In genomic region chr11:115071015-115071551, GRCm38 (mm10) we compare ENCODE assay signal across 11 mouse cellular contexts. TPM values are rescaled to one million over a fixed set of nuclear protein-coding genes. Genes with fewer than 3 reads are reported as not detected.
DNase-seq lines count a peak whose midpoint lies in the region; ATAC-seq lines count a peak whose summit lies in the region.
"Had no signal": no experiment of that assay in that cellular context is flagged by ENCODE, and none has a peak within 500 bp of the region (broad histone marks: within the 10 kb centered on the region; RNA-seq: fewer than 3 reads in every experiment).

No protein-coding gene starts in this region.

- no peak overlapping the region for H3K9ac ChIP-seq in embryonic facial prominence, embryonic 12.5 days
- no peak overlapping the region for H3K9ac ChIP-seq in limb, embryonic 12.5 days (replicated peaks)
- no peak overlapping the region for H3K9ac ChIP-seq in stomach, embryonic 16.5 days (ENCODE audit: low read length)

- H3K27ac ChIP-seq in embryonic facial prominence, embryonic 12.5 days = no peak overlapping the region
- no peak overlapping the region for H3K27ac ChIP-seq in limb, embryonic 12.5 days
- no peak overlapping the region for H3K27ac ChIP-seq in stomach, embryonic 16.5 days (ENCODE audit: low read length)

- DNase-seq in spleen, adult 12 weeks (ENCODE audit: low spot score) = no peak
- no peak for DNase-seq in layer of hippocampus, adult 8-10 months (ENCODE audit: low spot score in 2 of 2)
- no peak for DNase-seq in right cerebral cortex, postnatal 36 days (ENCODE audit: low spot score in 2 of 2)

- 0 out of 2 replicates have a peak, but pooled peaks cover 7% of the 10 kb centered on the region for H3K9me3 ChIP-seq in megakaryocyte, embryonic 14.5 days
- no peaks in the 10 kb centered on the region for H3K9me3 ChIP-seq in embryonic facial prominence, embryonic 12.5 days
- H3K9me3 ChIP-seq in limb, embryonic 12.5 days = no peaks in the 10 kb centered on the region
- no peaks in the 10 kb centered on the region for H3K9me3 ChIP-seq in stomach, embryonic 16.5 days (replicated peaks; ENCODE audit: control insufficient read depth, low read length)

- ATAC-seq in megakaryocyte, adult 5-6 weeks (ENCODE audit: poor library complexity, severe bottlenecking) = no peak
- no peak for ATAC-seq in embryonic facial prominence, embryonic 12.5 days (ENCODE audit: insufficient number of reproducible peaks, insufficient read depth, low FRiP score, low TSS enrichment)
- ATAC-seq in limb, embryonic 12.5 days (ENCODE audit: insufficient number of reproducible peaks, insufficient read depth, low FRiP score, low TSS enrichment, low read depth) = no peak
- ATAC-seq in stomach, embryonic 16.5 days (ENCODE audit: insufficient read depth, low FRiP score) = no peak

- WGBS in embryonic facial prominence, embryonic 12.5 days = 9% methylated on average over 9 of the region's 9 CpGs
- WGBS in limb, embryonic 12.5 days = 25% methylated on average over 9 of the region's 9 CpGs
- WGBS in stomach, embryonic 16.5 days = 5% methylated on average over 9 of the region's 9 CpGs

- peak overlapping the region; percentile 87 for H3K4me3 ChIP-seq in megakaryocyte, embryonic 14.5 days (replicated peaks)
- H3K4me3 ChIP-seq in embryonic facial prominence, embryonic 12.5 days = no peak overlapping the region
- no peak overlapping the region for H3K4me3 ChIP-seq in limb, embryonic 12.5 days (replicated peaks)
- H3K4me3 ChIP-seq in stomach, embryonic 16.5 days (replicated peaks; ENCODE audit: low read length) = 0 out of 2 replicates have a peak overlapping the region, but pooled peaks have one; percentile 3

- H3K4me1 ChIP-seq in megakaryocyte, embryonic 14.5 days = peaks cover 71% of the 10 kb centered on the region
- H3K4me1 ChIP-seq in embryonic facial prominence, embryonic 12.5 days = peaks cover 11% of the 10 kb centered on the region; the same call in 1 of the 2 replicates
- peaks cover 9% of the 10 kb centered on the region for H3K4me1 ChIP-seq in limb, embryonic 12.5 days (replicated peaks)
- 0 out of 2 replicates have a peak, but pooled peaks cover 4% of the 10 kb centered on the region for H3K4me1 ChIP-seq in stomach, embryonic 16.5 days (ENCODE audit: control insufficient read depth, insufficient read depth, low read length)

- H3K4me2 ChIP-seq in embryonic facial prominence, embryonic 12.5 days (replicated peaks) = peak overlapping the region; percentile 26
- peak overlapping the region; percentile 5; the same call in 1 of the 2 replicates for H3K4me2 ChIP-seq in limb, embryonic 12.5 days
- H3K4me2 ChIP-seq in stomach, embryonic 16.5 days (ENCODE audit: low read depth, low read length) = peak overlapping the region; percentile 33

- no peaks in the 10 kb centered on the region for H3K36me3 ChIP-seq in megakaryocyte, embryonic 14.5 days (replicated peaks; ENCODE audit: low read length)
- no peaks in the 10 kb centered on the region for H3K36me3 ChIP-seq in embryonic facial prominence, embryonic 12.5 days
- no peaks in the 10 kb centered on the region for H3K36me3 ChIP-seq in limb, embryonic 12.5 days
- H3K36me3 ChIP-seq in stomach, embryonic 16.5 days (ENCODE audit: control insufficient read depth, insufficient read depth, low read length) = no peaks in the 10 kb centered on the region

- peaks cover 55% of the 10 kb centered on the region for H3K27me3 ChIP-seq in megakaryocyte, embryonic 14.5 days (replicated peaks)
- H3K27me3 ChIP-seq in embryonic facial prominence, embryonic 12.5 days = 0 out of 2 replicates have a peak, but pooled peaks cover 5% of the 10 kb centered on the region
- peaks cover 6% of the 10 kb centered on the region for H3K27me3 ChIP-seq in limb, embryonic 12.5 days
- H3K27me3 ChIP-seq in stomach, embryonic 16.5 days (ENCODE audit: control insufficient read depth, insufficient read depth, low read length) = no peaks in the 10 kb centered on the region

RNA-seq across cellular contexts. Expression of gene Cd300e, which starts 9.1 kb away (rescaled TPM):
- polyA plus RNA-seq in megakaryocyte, embryonic 14.5 days (2012; ENCODE audit: insufficient read depth, low replicate concordance) = not detected in 2 replicates
- 1.7 and 2.6 TPM in 2 replicates for total RNA-seq in megakaryocyte, adult 5-6 weeks (2015)
- total RNA-seq in megakaryocyte, adult 5-6 weeks (2017) = 0.61 and 1.7 TPM in 2 replicates
- 0.10 TPM in 1 of 2 replicates, not detected in the other for polyA plus RNA-seq in embryonic facial prominence, embryonic 12.5 days (2016; fragmentation: Nextera tagmentation; extraction: Ambion mirVana)
- polyA plus RNA-seq in limb, embryonic 12.5 days (2016; fragmentation: Nextera tagmentation; extraction: Ambion mirVana) = not detected in 2 replicates
- polyA plus RNA-seq in stomach, embryonic 16.5 days (2015; fragmentation: Nextera tagmentation; extraction: Ambion mirVana) = 0.26 TPM in 1 of 2 replicates, not detected in the other
- total RNA-seq in layer of hippocampus, adult 8-10 months (2022) = under 1 TPM in 3 of 4 experiments, not detected in 1; 0.14 to 0.20 (median 0.18) TPM
- total RNA-seq: hematopoietic stem cell, adult 5-6 weeks had no signal

RNA-seq across cellular contexts. Expression of gene Rab37, which starts 20.1 kb away (rescaled TPM):
- 8.4 and 19.8 TPM in 2 replicates for polyA plus RNA-seq in megakaryocyte, embryonic 14.5 days (2012; ENCODE audit: insufficient read depth, low replicate concordance)
- 4.8 and 6.2 TPM in 2 replicates for total RNA-seq in megakaryocyte, adult 5-6 weeks (2015)
- total RNA-seq in megakaryocyte, adult 5-6 weeks (2017) = 8.9 and 15.0 TPM in 2 replicates
- polyA plus RNA-seq in embryonic facial prominence, embryonic 12.5 days (2016; fragmentation: Nextera tagmentation; extraction: Ambion mirVana) = 1.9 and 2.1 TPM in 2 replicates
- 1.4 and 1.8 TPM in 2 replicates for polyA plus RNA-seq in limb, embryonic 12.5 days (2016; fragmentation: Nextera tagmentation; extraction: Ambion mirVana)
- polyA plus RNA-seq in stomach, embryonic 16.5 days (2015; fragmentation: Nextera tagmentation; extraction: Ambion mirVana) = 2.2 and 2.3 TPM in 2 replicates
- 1 to 10 TPM; 2.8 to 4.0 (median 3.9) TPM for total RNA-seq in layer of hippocampus, adult 8-10 months (2022)

RNA-seq across cellular contexts. Expression of gene Cd300ld3, which starts 22.9 kb away (rescaled TPM):
- 1.1 TPM in 1 of 2 replicates, not detected in the other for polyA plus RNA-seq in megakaryocyte, embryonic 14.5 days (2012; ENCODE audit: insufficient read depth, low replicate concordance)
- total RNA-seq in megakaryocyte, adult 5-6 weeks (2015) = 23.8 and 26.2 TPM in 2 replicates
- total RNA-seq in megakaryocyte, adult 5-6 weeks (2017) = 6.7 and 7.6 TPM in 2 replicates
- polyA plus RNA-seq in embryonic facial prominence, embryonic 12.5 days (2016; fragmentation: Nextera tagmentation; extraction: Ambion mirVana) = not detected in 2 replicates
- not detected in 2 replicates for polyA plus RNA-seq in limb, embryonic 12.5 days (2016; fragmentation: Nextera tagmentation; extraction: Ambion mirVana)
- not detected in 2 replicates for polyA plus RNA-seq in stomach, embryonic 16.5 days (2015; fragmentation: Nextera tagmentation; extraction: Ambion mirVana)
- 1 to 10 TPM in 2 of 4 experiments, under 1 TPM in 1, not detected in 1; 0.45 to 3.7 (median 3.6) TPM for total RNA-seq in layer of hippocampus, adult 8-10 months (2022)
- total RNA-seq: adrenal gland, postnatal 14 days; hematopoietic stem cell, adult 5-6 weeks had no signal

RNA-seq across cellular contexts. Expression of gene Cd300ld5, which starts 33.5 kb away (rescaled TPM):
- not detected in 2 replicates for polyA plus RNA-seq in megakaryocyte, embryonic 14.5 days (2012; ENCODE audit: insufficient read depth, low replicate concordance)
- 1.1 TPM in 1 of 2 replicates, not detected in the other for total RNA-seq in megakaryocyte, adult 5-6 weeks (2015)
- not detected in 2 replicates for total RNA-seq in megakaryocyte, adult 5-6 weeks (2017)
- polyA plus RNA-seq in embryonic facial prominence, embryonic 12.5 days (2016; fragmentation: Nextera tagmentation; extraction: Ambion mirVana) = not detected in 2 replicates
- polyA plus RNA-seq in limb, embryonic 12.5 days (2016; fragmentation: Nextera tagmentation; extraction: Ambion mirVana) = not detected in 2 replicates
- not detected in 2 replicates for polyA plus RNA-seq in stomach, embryonic 16.5 days (2015; fragmentation: Nextera tagmentation; extraction: Ambion mirVana)
- 1 to 10 TPM in 1 of 4 experiments, under 1 TPM in 1, not detected in 2; 0.45 to 4.0 TPM for total RNA-seq in layer of hippocampus, adult 8-10 months (2022)
- total RNA-seq: hematopoietic stem cell, adult 5-6 weeks; monocyte, adult 5-6 weeks had no signal

RNA-seq across cellular contexts. Expression of gene Cd300ld4, which starts 44.3 kb away (rescaled TPM):
- not detected in 2 replicates for polyA plus RNA-seq in megakaryocyte, embryonic 14.5 days (2012; ENCODE audit: insufficient read depth, low replicate concordance)
- total RNA-seq in megakaryocyte, adult 5-6 weeks (2015) = 2.2 TPM in 1 of 2 replicates, not detected in the other
- total RNA-seq in megakaryocyte, adult 5-6 weeks (2017) = not detected in 2 replicates
- polyA plus RNA-seq in embryonic facial prominence, embryonic 12.5 days (2016; fragmentation: Nextera tagmentation; extraction: Ambion mirVana) = not detected in 2 replicates
- not detected in 2 replicates for polyA plus RNA-seq in limb, embryonic 12.5 days (2016; fragmentation: Nextera tagmentation; extraction: Ambion mirVana)
- not detected in 2 replicates for polyA plus RNA-seq in stomach, embryonic 16.5 days (2015; fragmentation: Nextera tagmentation; extraction: Ambion mirVana)
- total RNA-seq in layer of hippocampus, adult 8-10 months (2022) = 1 to 10 TPM in 3 of 4 experiments, under 1 TPM in 1; 0.69 to 3.5 (median 1.8) TPM
- total RNA-seq: adrenal gland, postnatal 14 days; hematopoietic stem cell, adult 5-6 weeks; monocyte, adult 5-6 weeks had no signal

Comparison
In these comparisons a context has a peak if more than half of its experiments do, and no peak if none do; other contexts are left out.
1. H3K4me3 ChIP-seq: peak in megakaryocyte, embryonic 14.5 days (single experiment) and stomach, embryonic 16.5 days (single experiment); none in embryonic facial prominence, embryonic 12.5 days (single experiment) and limb, embryonic 12.5 days (single experiment).
2. Peak in every context shown above with its lines, with median percentiles within 50 percentile points of each other: H3K4me2 ChIP-seq.